ENCODE assay signal across 9 mouse cellular contexts in the genomic region with DNA sequence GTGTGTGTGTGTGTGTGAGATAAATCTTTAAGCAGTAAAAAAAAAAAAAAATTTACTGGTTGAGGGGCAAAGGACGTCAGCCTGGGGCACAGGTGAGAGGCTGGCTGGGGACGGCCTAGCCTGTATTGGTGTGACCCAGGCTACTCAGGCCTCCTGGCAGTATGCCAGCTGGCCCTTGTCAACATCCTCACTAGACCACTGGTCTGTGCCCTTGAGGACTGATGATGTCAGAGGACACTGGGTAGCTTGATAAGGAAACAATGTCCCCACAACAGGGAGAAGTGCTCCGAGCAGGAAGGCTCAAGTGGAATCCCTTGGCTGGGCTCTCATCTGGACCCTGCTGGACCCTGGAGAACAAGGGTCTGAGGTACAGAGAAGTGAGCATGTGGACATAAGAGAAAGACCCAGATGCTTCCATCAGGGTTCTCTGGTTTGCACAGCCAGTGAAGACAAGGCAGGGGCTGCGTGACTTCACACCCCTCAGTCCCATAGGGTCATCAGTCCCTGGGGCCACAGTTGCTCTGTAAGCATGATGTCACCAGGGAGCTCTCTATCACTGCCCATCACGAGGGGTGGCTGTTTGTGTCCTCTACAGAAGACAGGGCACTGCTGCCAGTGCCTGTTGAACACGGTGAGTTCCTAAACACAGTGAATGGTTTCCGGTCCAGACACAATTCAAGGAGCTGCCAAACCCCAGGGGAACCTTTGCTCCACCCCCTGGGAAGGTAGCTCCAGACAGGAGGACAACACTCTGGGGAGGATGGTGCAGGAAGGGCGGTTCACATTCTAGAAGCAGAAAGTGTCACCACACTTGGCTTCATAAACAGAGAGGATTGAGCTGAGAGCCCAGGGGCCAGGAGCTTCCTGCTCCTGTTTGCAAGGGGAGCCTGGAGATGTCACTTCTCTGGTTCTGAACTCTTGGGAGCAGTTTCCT. TPM values are rescaled to one million over a fixed set of nuclear protein-coding genes. Genes with fewer than 3 reads are reported as not detected.
DNase-seq lines count a peak whose midpoint lies in the region; ATAC-seq lines count a peak whose summit lies in the region.
"Had no signal": no experiment of that assay in that cellular context is flagged by ENCODE, and none has a peak within 500 bp of the region (broad histone marks: within the 10 kb centered on the region; RNA-seq: fewer than 3 reads in every experiment).

No protein-coding gene starts in this region.

- H3K4me1 ChIP-seq in intestine, embryonic 16.5 days (ENCODE audit: control insufficient read depth, insufficient read depth, low read length) = peaks cover 11% of the 10 kb centered on the region
- peaks cover 14% of the 10 kb centered on the region; the same call in 1 of the 2 replicates for H3K4me1 ChIP-seq in liver, embryonic 15.5 days (replicated peaks)
- H3K4me1 ChIP-seq: forebrain, embryonic 12.5 days had no signal

- whole genome bisulfite sequencing in intestine, embryonic 16.5 days = 50% methylated on average over 8 of the region's 8 CpGs
- 29% methylated on average over 8 of the region's 8 CpGs for WGBS in liver, embryonic 15.5 days (ENCODE audit: insufficient replicate concordance)

- H3K27me3 ChIP-seq in intestine, embryonic 16.5 days (replicated peaks; ENCODE audit: control insufficient read depth, insufficient read depth, low read length) = no peaks in the 10 kb centered on the region
- H3K27me3 ChIP-seq in liver, embryonic 15.5 days = peaks cover 18% of the 10 kb centered on the region; the same call in 1 of the 2 replicates

- H3K36me3 ChIP-seq in intestine, embryonic 16.5 days (ENCODE audit: control insufficient read depth, insufficient read depth, low read length) = no peaks in the 10 kb centered on the region
- no peaks in the 10 kb centered on the region for H3K36me3 ChIP-seq in liver, embryonic 15.5 days (replicated peaks)
- H3K36me3 ChIP-seq: forebrain, embryonic 12.5 days had no signal

- peak; percentile 24; the same call in 1 of the 2 replicates for ATAC-seq in intestine, embryonic 16.5 days
- ATAC-seq in liver, embryonic 15.5 days (ENCODE audit: insufficient read depth) = peak; percentile 71

- H3K9ac ChIP-seq in intestine, embryonic 16.5 days (ENCODE audit: low read depth, low read length) = no peak overlapping the region
- H3K9ac ChIP-seq in liver, embryonic 15.5 days = no peak overlapping the region
- H3K9ac ChIP-seq: forebrain, embryonic 12.5 days had no signal

- peak; percentile 51 for DNase-seq in retina, postnatal 1 day
- DNase-seq in retina, embryonic 14.5 days (ENCODE audit: low spot score) = no peak
- DNase-seq in frontal cortex, postnatal 36 days (ENCODE audit: low spot score in 2 of 2) = no peak
- DNase-seq in embryo, embryonic 10.5 days (ENCODE audit: low spot score) = no peak
- DNase-seq in gastrocnemius, adult 18-20 months (ENCODE audit: low spot score) = no peak
- DNase-seq in spleen, adult 12 weeks (ENCODE audit: low spot score) = no peak

- H3K27ac ChIP-seq in intestine, embryonic 16.5 days (ENCODE audit: low read length) = no peak overlapping the region
- H3K27ac ChIP-seq in liver, embryonic 15.5 days (replicated peaks) = no peak overlapping the region
- H3K27ac ChIP-seq: forebrain, embryonic 12.5 days had no signal

- H3K4me3 ChIP-seq in intestine, embryonic 16.5 days (ENCODE audit: low read length) = no peak overlapping the region
- H3K4me3 ChIP-seq in liver, embryonic 15.5 days (replicated peaks) = no peak overlapping the region
- H3K4me3 ChIP-seq: forebrain, embryonic 12.5 days had no signal

- H3K4me2 ChIP-seq in intestine, embryonic 16.5 days (ENCODE audit: low read depth, low read length) = no peak overlapping the region
- no peak overlapping the region for H3K4me2 ChIP-seq in liver, embryonic 15.5 days
- H3K4me2 ChIP-seq: forebrain, embryonic 12.5 days had no signal

- H3K9me3 ChIP-seq in intestine, embryonic 16.5 days (ENCODE audit: control insufficient read depth, low read length) = no peaks in the 10 kb centered on the region
- no peaks in the 10 kb centered on the region for H3K9me3 ChIP-seq in liver, embryonic 15.5 days (replicated peaks)
- H3K9me3 ChIP-seq: forebrain, embryonic 12.5 days had no signal

RNA-seq across cellular contexts. Expression of a gene that starts 12.8 kb away (rescaled TPM):
- 6.8 and 8.2 TPM in 2 replicates for polyA plus RNA-seq in intestine, embryonic 16.5 days (2015; fragmentation: Nextera tagmentation; extraction: Ambion mirVana)
- 0.91 and 2.1 TPM in 2 replicates for polyA plus RNA-seq in liver, embryonic 15.5 days (2015; fragmentation: Nextera tagmentation; extraction: Ambion mirVana)
- total RNA-seq in gastrocnemius, adult 18-20 months (2021) = under 1 TPM; 0.25 to 0.66 TPM

RNA-seq across cellular contexts. Expression of a gene that starts 29.1 kb away (rescaled TPM):
- 0.17 and 0.24 TPM in 2 replicates for polyA plus RNA-seq in intestine, embryonic 16.5 days (2015; fragmentation: Nextera tagmentation; extraction: Ambion mirVana)
- polyA plus RNA-seq in liver, embryonic 15.5 days (2015; fragmentation: Nextera tagmentation; extraction: Ambion mirVana) = 1.5 and 3.5 TPM in 2 replicates
- total RNA-seq in gastrocnemius, adult 18-20 months (2021) = 100 to 1,000 TPM; 192 to 275 TPM

RNA-seq across cellular contexts. Expression of a gene that starts 40.4 kb away (rescaled TPM):
- polyA plus RNA-seq in intestine, embryonic 16.5 days (2015; fragmentation: Nextera tagmentation; extraction: Ambion mirVana) = 0.43 and 0.57 TPM in 2 replicates
- polyA plus RNA-seq in liver, embryonic 15.5 days (2015; fragmentation: Nextera tagmentation; extraction: Ambion mirVana) = 15.1 and 17.7 TPM in 2 replicates
- total RNA-seq in gastrocnemius, adult 18-20 months (2021) = 1 to 10 TPM; 1.1 to 2.0 TPM

Comparison
In these comparisons a context has a peak if more than half of its experiments do, and no peak if none do; other contexts are left out.
1. RNA of a gene that starts 40.4 kb away (polyA plus RNA-seq): 15.1 to 17.7 TPM in liver, embryonic 15.5 days; 0.43 to 0.57 TPM in intestine, embryonic 16.5 days; every median in the first group is over 10 times any median in the second.